ENCODE assay signal across 11 mouse cellular contexts in genomic region chr1:60627786-60628453, GRCm38 (mm10).
DNase-seq lines count a peak whose midpoint lies in the region; ATAC-seq and TF ChIP-seq lines count a peak whose summit lies in the region.
"Had no signal": no experiment of that assay in that cellular context is flagged by ENCODE, and none has a peak within 500 bp of the region (broad histone marks: within the 10 kb centered on the region; RNA-seq: fewer than 3 reads in every experiment).

No protein-coding gene starts in this region.

- 38% methylated on average over 9 of the region's 9 CpGs for WGBS in hindbrain, embryonic 11.5 days
- 34% methylated on average over 9 of the region's 9 CpGs for WGBS in hindbrain, embryonic 12.5 days
- WGBS in stomach, embryonic 15.5 days: 35% methylated on average over 9 of the region's 9 CpGs
- WGBS in stomach, postnatal 0 days: 44% methylated on average over 9 of the region's 9 CpGs

- no peak overlapping the region for H3K4me3 ChIP-seq in hindbrain, embryonic 11.5 days (ENCODE audit: low read depth, low read length)
- H3K4me3 ChIP-seq in hindbrain, embryonic 12.5 days: no peak overlapping the region
- no peak overlapping the region for H3K4me3 ChIP-seq in stomach, embryonic 15.5 days (replicated peaks)
- no peak overlapping the region for H3K4me3 ChIP-seq in stomach, postnatal 0 days (ENCODE audit: low read depth, low read length)

- no peak overlapping the region for H3K9ac ChIP-seq in hindbrain, embryonic 11.5 days (ENCODE audit: low read depth, low read length)
- no peak overlapping the region for H3K9ac ChIP-seq in hindbrain, embryonic 12.5 days
- H3K9ac ChIP-seq in stomach, embryonic 15.5 days: no peak overlapping the region
- H3K9ac ChIP-seq in stomach, postnatal 0 days (ENCODE audit: low read length): no peak overlapping the region
- H3K9ac ChIP-seq: liver, embryonic 14.5 days had no signal

- H3K36me3 ChIP-seq in hindbrain, embryonic 11.5 days (ENCODE audit: control insufficient read depth, insufficient read depth, low read length): no peaks in the 10 kb centered on the region
- no peaks in the 10 kb centered on the region for H3K36me3 ChIP-seq in hindbrain, embryonic 12.5 days
- no peaks in the 10 kb centered on the region for H3K36me3 ChIP-seq in stomach, embryonic 15.5 days
- no peaks in the 10 kb centered on the region for H3K36me3 ChIP-seq in stomach, postnatal 0 days (ENCODE audit: control insufficient read depth, insufficient read depth, low read length)

- H3K4me1 ChIP-seq in hindbrain, embryonic 11.5 days (replicated peaks; ENCODE audit: control insufficient read depth, insufficient read depth, low read length): peaks cover 3% of the 10 kb centered on the region; the same call in 1 of the 2 replicates
- peaks cover 13% of the 10 kb centered on the region; the same call in 1 of the 2 replicates for H3K4me1 ChIP-seq in hindbrain, embryonic 12.5 days
- H3K4me1 ChIP-seq in stomach, embryonic 15.5 days: 0 out of 2 replicates have a peak, but pooled peaks cover 6% of the 10 kb centered on the region
- no peaks in the 10 kb centered on the region for H3K4me1 ChIP-seq in stomach, postnatal 0 days (replicated peaks; ENCODE audit: control insufficient read depth, insufficient read depth)

- TF ChIP-seq CTCF in stomach, postnatal 0 days (IDR thresholded peaks at IDR 0.05; ENCODE audit: low read depth): no peak

- peak overlapping the region; percentile 7; the same call in 1 of the 2 replicates for H3K27ac ChIP-seq in hindbrain, embryonic 11.5 days (ENCODE audit: low read depth, low read length)
- no peak overlapping the region; the same call in 1 of the 2 replicates for H3K27ac ChIP-seq in hindbrain, embryonic 12.5 days
- H3K27ac ChIP-seq in stomach, embryonic 15.5 days: peak overlapping the region; percentile 59; the same call in 1 of the 2 replicates
- no peak overlapping the region for H3K27ac ChIP-seq in stomach, postnatal 0 days (replicated peaks)
- H3K27ac ChIP-seq: liver, embryonic 14.5 days had no signal

- peak; percentile 46 for DNase-seq in hindbrain, embryonic 11.5 days (ENCODE audit: low spot score)
- DNase-seq in stomach, postnatal 0 days (ENCODE audit: low spot score): no peak
- peak; percentile 18 for DNase-seq in thymus, postnatal 14 days
- DNase-seq in retina, postnatal 1 day: no peak
- DNase-seq: adrenal gland, adult 2 months; cerebellum, adult 9-10 months had no signal

- H3K9me3 ChIP-seq in hindbrain, embryonic 11.5 days (ENCODE audit: control insufficient read depth, low read length): no peaks in the 10 kb centered on the region
- H3K9me3 ChIP-seq in hindbrain, embryonic 12.5 days (replicated peaks): no peaks in the 10 kb centered on the region
- H3K9me3 ChIP-seq in stomach, embryonic 15.5 days: no peaks in the 10 kb centered on the region
- no peaks in the 10 kb centered on the region for H3K9me3 ChIP-seq in stomach, postnatal 0 days (ENCODE audit: control insufficient read depth, low read length)

- TF ChIP-seq EP300 in stomach, postnatal 0 days (optimal IDR thresholded peaks at IDR 0.05): no peak

- ATAC-seq in hindbrain, embryonic 11.5 days (ENCODE audit: low FRiP score): 0 out of 2 replicates have a peak, but pooled peaks have one; percentile 35
- ATAC-seq in hindbrain, embryonic 12.5 days (ENCODE audit: low FRiP score): no peak
- no peak for ATAC-seq in stomach, embryonic 15.5 days (ENCODE audit: insufficient read depth, low FRiP score, low read depth)
- ATAC-seq in stomach, postnatal 0 days (ENCODE audit: low FRiP score, low TSS enrichment): no peak
- ATAC-seq in granulocyte monocyte progenitor cell, adult 5-6 weeks (replicated peaks; ENCODE audit: poor library complexity, severe bottlenecking): peak; percentile 76
- no peak for ATAC-seq in activated CD4-positive, CD25-positive, alpha-beta regulatory T cell, adult 4 months

- H3K27me3 ChIP-seq in hindbrain, embryonic 11.5 days (ENCODE audit: control insufficient read depth, insufficient read depth, low read length): no peaks in the 10 kb centered on the region
- no peaks in the 10 kb centered on the region for H3K27me3 ChIP-seq in hindbrain, embryonic 12.5 days
- H3K27me3 ChIP-seq in stomach, embryonic 15.5 days (replicated peaks): no peaks in the 10 kb centered on the region
- no peaks in the 10 kb centered on the region for H3K27me3 ChIP-seq in stomach, postnatal 0 days (ENCODE audit: control insufficient read depth, insufficient read depth, low read length)

- no peak overlapping the region for H3K4me2 ChIP-seq in hindbrain, embryonic 11.5 days (replicated peaks; ENCODE audit: low read depth, low read length)
- H3K4me2 ChIP-seq in hindbrain, embryonic 12.5 days (replicated peaks): no peak overlapping the region
- H3K4me2 ChIP-seq in stomach, embryonic 15.5 days: no peak overlapping the region
- H3K4me2 ChIP-seq in stomach, postnatal 0 days (replicated peaks; ENCODE audit: low read depth): no peak overlapping the region

Comparison
In these comparisons a context has a peak if more than half of its experiments do, and no peak if none do; other contexts are left out.
1. ATAC-seq: peak in hindbrain, embryonic 11.5 days (single experiment) and granulocyte monocyte progenitor cell, adult 5-6 weeks (single experiment); none in hindbrain, embryonic 12.5 days (single experiment), stomach, embryonic 15.5 days (single experiment), stomach, postnatal 0 days (single experiment) and activated CD4-positive, CD25-positive, alpha-beta regulatory T cell, adult 4 months (single experiment).
2. H3K27ac ChIP-seq: peak in hindbrain, embryonic 11.5 days (single experiment) and stomach, embryonic 15.5 days (single experiment); none in hindbrain, embryonic 12.5 days (single experiment) and stomach, postnatal 0 days (single experiment).
3. DNase-seq: peak in hindbrain, embryonic 11.5 days (single experiment) and thymus, postnatal 14 days (single experiment); none in stomach, postnatal 0 days (single experiment) and retina, postnatal 1 day (single experiment).